Comparison of ENCODE assay signal across 8 mouse cellular contexts in genomic region chr15:79400975-79401365, GRCm38 (mm10). TPM values are rescaled to one million over a fixed set of nuclear protein-coding genes. Genes with fewer than 3 reads are reported as not detected.
DNase-seq lines count a peak whose midpoint lies in the region; ATAC-seq and TF ChIP-seq lines count a peak whose summit lies in the region.

No protein-coding gene starts in this region.

- 0 out of 2 replicates have a peak, but pooled peaks cover 16% of the 10 kb centered on the region for H3K27me3 ChIP-seq in liver, embryonic 12.5 days (replicated peaks)
- H3K27me3 ChIP-seq in forebrain, embryonic 14.5 days (replicated peaks; ENCODE audit: control insufficient read depth, insufficient read depth, low read length): no peaks in the 10 kb centered on the region
- H3K27me3 ChIP-seq in hindbrain, embryonic 16.5 days (replicated peaks; ENCODE audit: control insufficient read depth, insufficient read depth, low read length): no peaks in the 10 kb centered on the region

- no peak for DNase-seq in liver
- no peak for DNase-seq in forebrain, embryonic 14.5 days (ENCODE audit: low spot score)
- no peak for DNase-seq in layer of hippocampus, postnatal 25 days (ENCODE audit: extremely low spot score in 1 of 2, low spot score in 1 of 2)
- DNase-seq in spleen, adult 12 weeks (ENCODE audit: low spot score): no peak
- DNase-seq in kidney, postnatal 14 days: no peak

- no peak for ATAC-seq in liver, embryonic 12.5 days
- ATAC-seq in forebrain, embryonic 14.5 days: no peak
- no peak for ATAC-seq in hindbrain, embryonic 16.5 days

- WGBS in liver, embryonic 12.5 days (ENCODE audit: insufficient replicate concordance): 68% methylated on average over 7 of the region's 7 CpGs
- WGBS in forebrain, embryonic 14.5 days: 64% methylated on average over 7 of the region's 7 CpGs
- 34% methylated on average over 7 of the region's 7 CpGs for WGBS in hindbrain, embryonic 16.5 days
- 22% methylated on average over 7 of the region's 7 CpGs for WGBS in olfactory bulb, adult 2 months

- no peak for TF ChIP-seq POLR2A in olfactory bulb, adult 2 months (IDR thresholded peaks at IDR 0.05; ENCODE audit: insufficient read depth, low read depth, low read length)

- no peak overlapping the region for H3K4me3 ChIP-seq in liver, embryonic 12.5 days
- H3K4me3 ChIP-seq in forebrain, embryonic 14.5 days (ENCODE audit: low read depth, low read length): no peak overlapping the region
- peak overlapping the region; percentile 15; the same call in 1 of the 2 replicates for H3K4me3 ChIP-seq in hindbrain, embryonic 16.5 days (ENCODE audit: low read length)
- peak overlapping the region; percentile 9; the same call in 1 of the 2 replicates for H3K4me3 ChIP-seq in olfactory bulb, adult 2 months (ENCODE audit: insufficient read depth, low read depth, low read length)

- H3K27ac ChIP-seq in liver, embryonic 12.5 days: no peak overlapping the region
- no peak overlapping the region for H3K27ac ChIP-seq in forebrain, embryonic 14.5 days (ENCODE audit: low read depth, low read length)
- peak overlapping the region; percentile 25; the same call in 1 of the 2 replicates for H3K27ac ChIP-seq in hindbrain, embryonic 16.5 days (ENCODE audit: low read depth, low read length)
- H3K27ac ChIP-seq in olfactory bulb, adult 2 months (ENCODE audit: insufficient read depth, low read depth, low read length): no peak overlapping the region

- H3K9me3 ChIP-seq in liver, embryonic 12.5 days (replicated peaks): no peaks in the 10 kb centered on the region
- no peaks in the 10 kb centered on the region for H3K9me3 ChIP-seq in forebrain, embryonic 14.5 days (replicated peaks; ENCODE audit: control insufficient read depth, low read length)
- no peaks in the 10 kb centered on the region for H3K9me3 ChIP-seq in hindbrain, embryonic 16.5 days (ENCODE audit: control insufficient read depth, low read length)

- 0 out of 2 replicates have a peak overlapping the region, but pooled peaks have one; percentile 20 for H3K9ac ChIP-seq in liver, embryonic 12.5 days
- peak overlapping the region; percentile 21; the same call in 1 of the 2 replicates for H3K9ac ChIP-seq in forebrain, embryonic 14.5 days (ENCODE audit: low read length)
- H3K9ac ChIP-seq in hindbrain, embryonic 16.5 days (ENCODE audit: low read depth, low read length): peak overlapping the region; percentile 43; the same call in 1 of the 2 replicates

- no peak overlapping the region for H3K4me2 ChIP-seq in liver, embryonic 12.5 days
- peak overlapping the region; percentile 14; the same call in 1 of the 2 replicates for H3K4me2 ChIP-seq in forebrain, embryonic 14.5 days (ENCODE audit: low read length)
- peak overlapping the region; percentile 84 for H3K4me2 ChIP-seq in hindbrain, embryonic 16.5 days (ENCODE audit: low read length)

- H3K4me1 ChIP-seq in liver, embryonic 12.5 days: peaks cover 48% of the 10 kb centered on the region
- H3K4me1 ChIP-seq in forebrain, embryonic 14.5 days (ENCODE audit: control insufficient read depth, insufficient read depth, low read length): peaks cover 7% of the 10 kb centered on the region
- H3K4me1 ChIP-seq in hindbrain, embryonic 16.5 days (ENCODE audit: control insufficient read depth, insufficient read depth, low read depth, low read length): peaks cover 37% of the 10 kb centered on the region
- H3K4me1 ChIP-seq in olfactory bulb, adult 2 months (ENCODE audit: control insufficient read depth, insufficient read depth, low read length): peaks cover 49% of the 10 kb centered on the region

- TF ChIP-seq CTCF in olfactory bulb, adult 2 months (IDR thresholded peaks at IDR 0.05; ENCODE audit: insufficient read depth, low read depth, low read length): no peak

- H3K36me3 ChIP-seq in liver, embryonic 12.5 days: no peaks in the 10 kb centered on the region
- H3K36me3 ChIP-seq in forebrain, embryonic 14.5 days (ENCODE audit: control insufficient read depth, insufficient read depth, low read length): no peaks in the 10 kb centered on the region
- H3K36me3 ChIP-seq in hindbrain, embryonic 16.5 days (ENCODE audit: control insufficient read depth, insufficient read depth, low read length): no peaks in the 10 kb centered on the region

RNA-seq across cellular contexts. Expression of gene Tmem184b, which starts 2.4 kb away (rescaled TPM):
- polyA plus RNA-seq in liver, embryonic 12.5 days (2016; fragmentation: Nextera tagmentation; extraction: Ambion mirVana): 16.4 and 19.0 TPM in 2 replicates
- polyA plus RNA-seq in forebrain, embryonic 14.5 days (2014; fragmentation: Nextera tagmentation; extraction: Ambion mirVana): 20.3 and 30.6 TPM in 2 replicates
- polyA plus RNA-seq in hindbrain, embryonic 16.5 days (2015; fragmentation: Nextera tagmentation; extraction: Ambion mirVana): 42.4 and 54.9 TPM in 2 replicates
- polyA plus RNA-seq in olfactory bulb, adult 2 months (2012; ENCODE audit: insufficient read depth, insufficient read length, low replicate concordance, missing spikeins): not detected in 2 replicates
- total RNA-seq in layer of hippocampus, postnatal 25 days (2021): 10 to 100 TPM; 54.2 to 55.4 TPM

RNA-seq across cellular contexts. Expression of gene Csnk1e, which starts 54.4 kb away (rescaled TPM):
- 24.1 and 24.7 TPM in 2 replicates for polyA plus RNA-seq in liver, embryonic 12.5 days (2016; fragmentation: Nextera tagmentation; extraction: Ambion mirVana)
- 114 and 158 TPM in 2 replicates for polyA plus RNA-seq in forebrain, embryonic 14.5 days (2014; fragmentation: Nextera tagmentation; extraction: Ambion mirVana)
- 132 and 147 TPM in 2 replicates for polyA plus RNA-seq in hindbrain, embryonic 16.5 days (2015; fragmentation: Nextera tagmentation; extraction: Ambion mirVana)
- not detected in 2 replicates for polyA plus RNA-seq in olfactory bulb, adult 2 months (2012; ENCODE audit: insufficient read depth, insufficient read length, low replicate concordance, missing spikeins)
- 100 to 1,000 TPM; 110 to 121 TPM for total RNA-seq in layer of hippocampus, postnatal 25 days (2021)

RNA-seq across cellular contexts. Expression of gene Maff, which starts 54.5 kb away (rescaled TPM):
- polyA plus RNA-seq in liver, embryonic 12.5 days (2016; fragmentation: Nextera tagmentation; extraction: Ambion mirVana): 1.1 and 2.8 TPM in 2 replicates
- 0.72 and 1.6 TPM in 2 replicates for polyA plus RNA-seq in forebrain, embryonic 14.5 days (2014; fragmentation: Nextera tagmentation; extraction: Ambion mirVana)
- polyA plus RNA-seq in hindbrain, embryonic 16.5 days (2015; fragmentation: Nextera tagmentation; extraction: Ambion mirVana): 1.1 and 1.2 TPM in 2 replicates
- not detected in 2 replicates for polyA plus RNA-seq in olfactory bulb, adult 2 months (2012; ENCODE audit: insufficient read depth, insufficient read length, low replicate concordance, missing spikeins)
- total RNA-seq in layer of hippocampus, postnatal 25 days (2021): 1 to 10 TPM in 1 of 2 experiments, under 1 TPM in 1; 0.61 to 1.0 TPM

Comparison
In these comparisons a context has a peak if more than half of its experiments do, and no peak if none do; other contexts are left out.
1. H3K4me3 ChIP-seq: peak in hindbrain, embryonic 16.5 days (single experiment) and olfactory bulb, adult 2 months (single experiment); none in liver, embryonic 12.5 days (single experiment) and forebrain, embryonic 14.5 days (single experiment).
2. Peak in every context shown above with its lines, with median percentiles within 50 percentile points of each other: H3K9ac ChIP-seq.